Mouse (Mus musculus): ENCODE measurements around the gene Vcl. TPM values are rescaled to one million over a fixed set of nuclear protein-coding genes. Genes with fewer than 3 reads are reported as not detected.

Gene Vcl
- total RNA-seq, 1 experiment from 2014 or later = 93.6 TPM

GRCm38 (mm10) chr14:21065490-21066162 lies 136.4 kb downstream of the Vcl start:
- DNase-seq = no peak

- no peak for DNase-seq
Measured at GRCm38 (mm10) chr14:21069594-21069993, 140.4 kb downstream of the Vcl start.

GRCm38 (mm10) chr14:21073981-21074380 lies 144.8 kb downstream of the Vcl start:
- DNase-seq = no peak

GRCm38 (mm10) chr14:21074398-21075320 lies 145.5 kb downstream of the Vcl start:
- peak; percentile 21 for DNase-seq

- DNase-seq = peak; percentile 96
Measured at GRCm38 (mm10) chr14:21075751-21076500, 146.7 kb downstream of the Vcl start.

- DNase-seq = peak; percentile 46
Measured at GRCm38 (mm10) chr14:21076501-21077194, 147.4 kb downstream of the Vcl start.

GRCm38 (mm10) chr14:21077939-21078338 lies 148.7 kb downstream of the Vcl start:
- no peak for DNase-seq

- DNase-seq = no peak
Measured at GRCm38 (mm10) chr14:21078511-21078910, 149.3 kb downstream of the Vcl start.

- no peak for DNase-seq
Measured at GRCm38 (mm10) chr14:21082823-21083222, 153.6 kb downstream of the Vcl start.

Other genes with a start within 250 kb of the Vcl start
- gene Fut11, start 234.4 kb upstream of the Vcl start, total RNA-seq (2021) = 17.0 and 18.7 TPM in 2 replicates
- 84.1 and 98.3 TPM in 2 replicates for gene Chchd1, start 226.4 kb upstream of the Vcl start, total RNA-seq (2021)
- gene Zswim8, start 221.8 kb upstream of the Vcl start, total RNA-seq (2021) = 96.1 and 101 TPM in 2 replicates
- gene Ndst2, start 194.8 kb upstream of the Vcl start, total RNA-seq (2021) = 27.6 and 31.4 TPM in 2 replicates
- gene Camk2g, start 135.3 kb upstream of the Vcl start, total RNA-seq (2021) = 44.5 and 45.6 TPM in 2 replicates
- gene Plau, start 92.7 kb upstream of the Vcl start, total RNA-seq (2021) = 26.3 and 60.1 TPM in 2 replicates
- gene Ap3m1, start 123.1 kb downstream of the Vcl start, total RNA-seq (2021) = 87.7 and 99.3 TPM in 2 replicates
- 97.4 and 164 TPM in 2 replicates for gene Adk, start 123.2 kb downstream of the Vcl start, total RNA-seq (2021)